Mouse (Mus musculus) T-helper 1 cell (primary cell): Measurements from ENCODE around the gene Zcchc9.

ENCODE experiments used
- in situ Hi-C: fragments of 300-600 bp; cut with MboI, MseI; formaldehyde crosslinking; loops from one replicate; pipeline ENCODE4 v1.15.1; 2025; ENCODE audit warnings: high pct_unique_total_duplicates

Gene Zcchc9

GRCm38 (mm10) chr13:91807155-91807839, at the start of gene Zcchc9:
Gene Zcchc9 (minus strand): TSS chr13:91807705.
- in situ Hi-C loops = no loop called here

GRCm38 (mm10) chr13:91854412-91854811, 46.9 kb upstream of the Zcchc9 start:
- in situ Hi-C loops = no loop called here

GRCm38 (mm10) chr13:91827876-91828275, 20.4 kb upstream of the Zcchc9 start:
- in situ Hi-C loops = no loop called here

GRCm38 (mm10) chr13:91826066-91826465, 18.6 kb upstream of the Zcchc9 start:
- in situ Hi-C loops = no loop called here

DNA sequence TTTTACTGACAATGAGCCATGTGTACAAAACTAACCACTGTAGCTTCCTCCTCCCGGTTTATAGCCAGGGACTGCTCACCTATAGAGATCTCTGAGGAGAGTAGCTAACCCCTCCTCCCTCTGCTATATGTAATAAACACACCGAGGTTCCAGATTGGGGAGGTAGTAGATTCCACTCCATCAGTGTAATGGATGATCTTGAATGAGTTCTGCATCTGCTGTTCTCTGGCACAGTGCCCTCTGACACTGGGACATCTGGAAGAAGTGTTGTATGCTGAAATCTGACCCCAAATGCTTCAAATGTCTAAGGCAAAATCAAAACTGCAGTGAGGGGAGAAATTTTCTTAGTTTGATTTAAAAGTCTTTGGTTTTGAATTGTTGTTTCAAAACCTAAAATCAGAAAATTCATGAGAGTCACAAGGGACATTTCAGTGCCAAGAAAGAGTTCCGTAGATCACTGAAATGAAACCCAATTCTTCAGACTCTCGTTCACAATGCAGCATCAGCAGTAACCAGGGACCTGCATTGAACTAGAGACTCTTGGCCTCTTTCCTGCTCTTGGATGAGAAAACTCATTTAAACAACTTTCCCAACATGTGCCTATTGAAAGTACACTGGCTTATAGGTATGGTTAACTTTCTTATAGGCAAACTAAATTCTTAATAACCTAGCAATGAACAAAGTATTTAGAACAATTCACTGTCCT, 17.5 kb upstream of the Zcchc9 start:
- in situ Hi-C loops = no loop called here

DNA sequence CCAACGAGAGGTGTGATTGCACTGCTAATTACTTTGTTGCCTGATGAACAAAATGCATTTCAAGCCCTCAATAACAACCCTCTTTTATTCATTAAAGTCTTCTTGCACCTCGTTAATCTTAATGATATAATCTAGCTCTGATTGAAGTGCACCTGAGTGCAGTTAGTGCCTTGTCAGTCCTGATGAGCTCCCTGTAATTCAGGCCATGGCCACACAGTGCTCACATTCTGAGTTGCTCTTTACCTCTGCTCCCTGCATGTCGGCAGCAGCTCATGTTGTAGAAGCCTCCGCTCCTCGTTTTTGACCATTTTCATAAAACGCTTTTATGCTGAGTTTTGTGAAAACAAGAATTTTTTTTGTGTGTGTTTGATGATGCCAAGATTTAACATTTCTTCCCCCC, 16.2 kb upstream of the Zcchc9 start:
- in situ Hi-C loops = no loop called here

- in situ Hi-C loops = no loop called here
Measured at GRCm38 (mm10) chr13:91814670-91815069, 7.2 kb upstream of the Zcchc9 start.

GRCm38 (mm10) chr13:91809476-91809875, 2.0 kb upstream of the Zcchc9 start:
- in situ Hi-C loops = no loop called here

DNA sequence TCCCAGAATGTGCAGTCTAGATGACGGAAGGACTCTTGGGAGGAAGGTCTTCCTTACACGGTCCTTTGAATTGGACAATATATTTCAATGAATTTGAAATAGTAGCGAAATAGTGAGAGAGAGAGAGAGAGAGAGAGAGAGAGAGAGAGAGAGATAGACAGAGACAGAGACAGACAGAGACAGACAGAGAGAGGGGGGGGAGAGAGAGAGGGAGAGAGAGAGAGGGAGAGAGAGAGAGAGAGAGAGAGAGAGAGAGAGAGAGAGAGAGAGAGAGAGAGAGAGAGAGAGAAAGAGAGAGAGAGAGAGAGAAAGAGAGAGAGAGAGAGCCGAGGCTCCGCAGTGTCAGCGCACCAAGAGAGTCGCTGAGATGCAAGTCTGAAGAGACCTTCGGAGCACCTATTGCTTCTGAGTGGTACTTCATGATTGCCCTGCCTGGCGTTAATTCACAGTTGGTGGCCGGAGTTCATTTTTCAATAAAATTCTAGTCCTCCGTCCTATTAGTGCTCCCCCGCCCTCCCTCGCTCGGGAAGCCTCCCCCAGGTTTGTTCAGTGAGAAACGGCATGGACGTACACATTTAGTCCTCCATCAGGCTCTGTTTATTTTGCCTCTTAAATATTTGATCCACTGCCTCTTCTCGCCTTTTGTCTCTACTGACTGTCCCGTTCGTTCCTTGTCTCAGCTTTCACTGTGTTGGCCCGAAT, 520 bp upstream of the Zcchc9 start:
- in situ Hi-C loops = no loop called here

DNA sequence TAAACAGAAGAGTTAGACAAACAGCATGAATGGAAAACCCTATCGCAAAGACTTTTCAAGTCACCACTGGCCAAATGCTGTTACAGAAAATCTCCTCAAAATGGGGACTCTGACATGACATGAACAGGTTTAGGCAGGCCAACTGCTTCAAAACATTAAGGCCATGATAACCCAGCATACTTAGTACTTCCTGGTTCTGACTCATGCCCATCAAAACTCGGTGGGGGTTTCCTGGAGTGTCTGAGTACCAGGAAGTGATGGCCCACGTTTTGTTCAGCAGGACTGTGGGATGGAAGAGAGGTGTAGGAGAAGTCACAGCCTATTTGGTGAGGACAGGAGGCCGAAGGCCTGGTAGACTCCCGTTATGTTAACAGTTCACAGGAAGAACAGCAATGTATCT, 5.8 kb downstream of the Zcchc9 start:
- in situ Hi-C loops = no loop called here

- in situ Hi-C loops = no loop called here
Measured at GRCm38 (mm10) chr13:91797442-91797841, 10.1 kb downstream of the Zcchc9 start.

GRCm38 (mm10) chr13:91796916-91797315, 10.6 kb downstream of the Zcchc9 start:
- in situ Hi-C loops = no loop called here

- in situ Hi-C loops = no loop called here
Measured at GRCm38 (mm10) chr13:91796003-91796402, 11.5 kb downstream of the Zcchc9 start.

DNA sequence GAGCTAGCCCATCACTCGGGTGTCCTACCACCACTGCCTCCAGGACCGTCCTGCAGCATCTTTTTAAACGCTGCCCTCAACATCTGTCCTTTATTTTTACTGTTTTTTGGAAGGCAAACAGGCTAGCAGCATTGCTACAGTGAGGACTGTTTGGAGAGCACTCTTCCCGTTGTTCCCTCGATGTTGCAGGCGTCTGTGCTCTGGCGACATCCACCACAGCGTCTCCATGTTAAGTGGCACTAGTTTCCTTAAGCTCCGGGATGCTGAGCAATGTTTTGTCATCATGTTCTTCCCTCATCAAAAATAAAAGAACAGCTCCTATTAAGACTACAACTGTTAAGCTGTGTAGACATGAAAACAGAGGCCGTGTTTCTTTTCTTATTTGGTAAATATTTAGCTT, 11.9 kb downstream of the Zcchc9 start:
- in situ Hi-C loops = no loop called here

GRCm38 (mm10) chr13:91794926-91795436, 12.5 kb downstream of the Zcchc9 start:
- in situ Hi-C loops = no loop called here

- in situ Hi-C loops = no loop called here
Measured at GRCm38 (mm10) chr13:91792035-91792434, 15.5 kb downstream of the Zcchc9 start.

GRCm38 (mm10) chr13:91779892-91780291, 27.6 kb downstream of the Zcchc9 start:
- in situ Hi-C loops = loop anchor here (5.0 kb wide), 1 partner anchor 58 kb away; no protein-coding TSS in a partner anchor

DNA sequence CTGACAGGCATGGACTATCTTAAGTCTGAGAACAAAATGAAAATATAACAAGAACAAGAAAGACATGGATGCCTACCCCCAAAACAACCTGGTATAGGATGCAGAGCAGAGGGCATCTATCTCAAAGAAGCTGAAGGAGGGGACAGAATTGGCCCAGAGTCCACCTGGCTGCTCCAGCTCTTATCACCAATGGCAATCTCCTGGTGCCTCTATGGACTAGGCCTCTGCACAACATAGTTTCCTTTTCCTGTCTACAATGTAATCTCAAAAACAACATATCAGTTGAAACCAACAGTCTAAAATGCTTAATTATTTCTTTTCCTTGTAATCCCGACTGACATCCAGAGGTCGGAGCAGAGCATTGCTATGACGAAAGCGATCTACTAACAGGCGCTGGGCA, 29.4 kb downstream of the Zcchc9 start:
- in situ Hi-C loops = loop anchor here (5.0 kb wide), 1 partner anchor 56 kb away; no protein-coding TSS in a partner anchor

DNA sequence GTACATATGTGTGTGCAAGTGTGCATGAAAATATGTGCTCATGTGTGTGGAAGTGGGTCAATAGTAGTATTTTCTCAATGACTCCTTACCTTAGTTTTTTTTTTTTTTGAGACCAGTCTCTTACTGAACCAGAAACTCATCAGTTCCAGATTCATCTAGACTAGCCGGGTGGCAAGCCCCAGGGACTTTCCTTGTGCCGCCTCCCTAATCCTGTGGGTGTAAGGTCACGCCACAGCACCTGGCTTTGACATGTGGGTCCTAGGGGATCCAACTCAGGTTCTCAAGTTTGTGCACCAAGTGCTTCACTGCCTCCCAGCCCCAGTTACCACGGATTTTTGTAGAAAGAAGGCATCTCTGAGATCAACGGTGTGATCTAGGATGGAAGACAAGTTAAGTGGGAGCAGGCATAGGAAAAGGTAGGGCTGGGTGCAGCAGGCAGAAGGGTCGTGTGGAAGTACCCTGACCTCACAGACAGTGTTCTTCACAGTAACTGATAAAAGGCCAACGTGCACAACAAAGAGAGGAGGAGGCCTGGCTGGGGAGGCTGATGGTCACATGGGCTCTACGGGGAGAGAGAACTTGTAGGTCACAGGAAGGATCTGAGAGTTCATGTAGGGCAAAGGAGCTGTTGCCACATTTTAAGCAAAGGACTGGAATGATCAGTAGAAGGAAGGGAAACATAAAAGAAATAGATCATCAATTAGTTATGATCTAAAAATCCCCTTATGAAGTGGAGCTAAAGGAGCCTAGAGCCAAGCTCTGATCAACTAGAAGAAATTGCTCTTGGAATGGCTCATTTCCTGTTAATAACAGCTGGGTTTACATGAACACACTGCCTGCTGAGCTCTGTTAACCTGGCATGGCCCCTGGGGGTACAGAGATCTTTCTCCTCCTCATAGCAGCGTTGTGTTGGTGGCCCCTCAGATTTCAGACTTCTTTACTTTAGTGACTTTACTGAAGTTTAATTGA, 38.5 kb downstream of the Zcchc9 start:
- in situ Hi-C loops = loop anchor here (25.0 kb wide), 1 partner anchor 1682 kb away; the partner anchor contains the start of genes Tmem167 and Xrcc4

DNA sequence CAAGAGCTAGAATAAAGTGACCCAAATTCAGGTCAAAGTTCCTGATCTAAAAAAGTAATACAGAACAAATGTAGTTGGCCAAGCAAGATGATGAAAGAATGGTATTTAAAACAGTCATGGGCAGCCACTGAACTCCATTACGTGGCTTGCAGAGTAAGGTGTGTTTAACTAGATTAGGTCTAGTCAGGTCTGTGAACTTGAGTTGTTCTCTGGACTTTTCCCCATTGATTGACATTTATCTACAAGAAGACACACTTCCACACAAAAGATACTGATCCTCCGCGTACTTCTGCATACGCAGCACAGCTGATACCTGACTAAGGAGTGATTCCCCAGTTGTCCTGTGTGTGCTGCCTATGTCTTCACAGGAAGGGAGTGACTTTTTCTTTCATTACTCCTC, 41.9 kb downstream of the Zcchc9 start:
- in situ Hi-C loops = loop anchor here (25.0 kb wide), 1 partner anchor 1678 kb away; the partner anchor contains the start of genes Tmem167 and Xrcc4

- in situ Hi-C loops = loop anchor here (25.0 kb wide), 1 partner anchor 1676 kb away; the partner anchor contains the start of genes Tmem167 and Xrcc4
Measured at GRCm38 (mm10) chr13:91763654-91764053, 43.9 kb downstream of the Zcchc9 start.
